Mouse (Mus musculus): ENCODE measurements at regions not wholly inside any gene's neighbourhood (a gene's known extent, or its start where the extent isn't known, plus 50 kb on each side); places are given as distances from the start of the nearest gene placed in this dataset.
A peak's percentile ranks its signal among the peaks of the same experiment; 100 is the strongest.

DNA sequence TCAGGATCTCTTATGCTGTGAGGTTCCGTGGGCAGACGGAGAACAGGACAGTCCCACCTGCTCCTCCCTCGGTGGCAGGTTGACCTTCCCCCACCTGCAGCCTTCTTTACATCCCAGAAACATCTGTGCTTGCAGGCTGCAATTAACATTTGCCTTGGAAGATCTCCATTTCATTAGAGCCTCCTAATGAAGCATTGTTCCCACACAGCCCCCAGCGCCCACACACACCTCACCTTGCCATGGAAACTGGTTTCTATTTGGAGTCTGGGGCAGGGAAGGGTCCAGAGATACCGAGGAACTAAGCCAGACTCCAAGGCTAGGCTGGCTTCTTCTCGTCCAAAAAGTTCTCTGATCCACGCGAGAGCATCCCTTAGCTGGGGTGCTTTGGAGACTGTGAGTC, 56.6 kb upstream of the Rpl38 start:
- Histone ChIP-seq H3K27me3 (ENCODE audit: control insufficient read depth, insufficient read depth, low read length) (no peaks in the 10 kb centered on the region), H3K4me2 (replicated peaks; ENCODE audit: low read depth, low read length, severe bottlenecking) (no peak overlapping the region), H3K4me1 (ENCODE audit: control insufficient read depth, insufficient read depth, low read length) (no peaks in the 10 kb centered on the region), H3K27ac (replicated peaks; ENCODE audit: low read depth, low read length) (no peak overlapping the region), H3K36me3 (ENCODE audit: control insufficient read depth, insufficient read depth, low read length) (no peaks in the 10 kb centered on the region), H3K9ac (ENCODE audit: low read depth, low read length, severe bottlenecking) (no peak overlapping the region), H3K9me3 (ENCODE audit: control insufficient read depth, low read length) (no peaks in the 10 kb centered on the region), H3K4me3 (replicated peaks; ENCODE audit: low read length) (no peak overlapping the region)
- TF ChIP-seq POLR2A (IDR thresholded peaks at IDR 0.05; ENCODE audit: borderline replicate concordance, extremely low read depth, insufficient read depth, insufficient read length) = no peak
- WGBS = 67% methylated on average over 8 of the region's 8 CpGs
- ATAC-seq (ENCODE audit: low FRiP score, low read depth) (no peak), DNase-seq (ENCODE audit: low spot score) (no peak)

DNA sequence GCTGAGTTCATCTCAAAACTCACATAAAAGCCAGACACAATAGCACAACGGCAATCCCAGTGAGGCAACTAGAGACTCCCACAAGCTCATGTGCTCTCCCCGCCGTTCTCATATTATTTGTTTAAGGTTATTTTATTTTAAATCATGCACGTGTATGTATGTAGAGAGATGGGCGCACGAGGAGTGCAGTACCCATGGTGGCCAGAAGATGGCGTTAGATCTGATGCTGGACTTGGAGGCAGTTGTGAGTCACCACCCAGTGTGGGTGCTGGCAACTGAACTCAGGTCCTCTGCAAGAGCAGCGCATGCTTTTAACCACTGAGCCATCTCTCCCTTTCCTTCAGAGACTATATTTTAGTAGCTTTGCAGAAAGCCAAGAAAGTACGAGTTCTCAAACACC, 60.3 kb upstream of the Rpl38 start:
- TF ChIP-seq POLR2A (IDR thresholded peaks at IDR 0.05; ENCODE audit: borderline replicate concordance, extremely low read depth, insufficient read depth, insufficient read length) = no peak
- no peaks in the 10 kb centered on the region for H3K36me3 ChIP-seq (ENCODE audit: control insufficient read depth, insufficient read depth, low read length)
- ATAC-seq (ENCODE audit: low FRiP score, low read depth) (no peak), DNase-seq (ENCODE audit: low spot score) (no peak)
- H3K4me2 ChIP-seq (replicated peaks; ENCODE audit: low read depth, low read length, severe bottlenecking) = no peak overlapping the region
- H3K9me3 ChIP-seq (ENCODE audit: control insufficient read depth, low read length) = peaks cover 5% of the 10 kb centered on the region; the same call in 1 of the 2 replicates
- H3K27me3 ChIP-seq (ENCODE audit: control insufficient read depth, insufficient read depth, low read length) = no peaks in the 10 kb centered on the region
- WGBS = 95% methylated on average over 9 of the region's 9 CpGs
- no peaks in the 10 kb centered on the region for H3K4me1 ChIP-seq (ENCODE audit: control insufficient read depth, insufficient read depth, low read length)
- no peak overlapping the region for H3K4me3 ChIP-seq (replicated peaks; ENCODE audit: low read length)
- no peak overlapping the region for H3K27ac ChIP-seq (replicated peaks; ENCODE audit: low read depth, low read length)
- H3K9ac ChIP-seq (ENCODE audit: low read depth, low read length, severe bottlenecking) = no peak overlapping the region

DNA sequence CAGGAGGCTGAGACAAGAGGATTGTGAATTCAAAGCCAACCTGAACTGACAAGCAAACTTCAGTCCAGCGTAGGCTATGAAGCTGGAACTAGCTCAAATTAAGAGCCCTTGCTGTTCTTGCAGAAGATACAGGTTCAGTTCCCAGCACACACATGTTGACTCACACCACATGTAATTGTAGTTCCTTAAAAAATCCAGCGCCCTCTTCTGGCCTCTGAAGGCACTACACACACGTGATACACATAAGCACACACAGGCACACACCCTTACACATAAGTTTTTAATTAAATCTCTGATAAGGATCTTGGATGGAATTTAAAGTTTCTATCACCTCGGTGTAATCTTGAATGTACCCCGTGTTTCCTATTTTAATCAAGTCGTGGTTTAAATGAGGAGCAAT, 65.2 kb upstream of the Rpl38 start:
- 75% methylated on average over 6 of the region's 6 CpGs for WGBS
- H3K4me3 ChIP-seq (replicated peaks; ENCODE audit: low read length) = no peak overlapping the region
- no peak for TF ChIP-seq POLR2A (IDR thresholded peaks at IDR 0.05; ENCODE audit: borderline replicate concordance, extremely low read depth, insufficient read depth, insufficient read length)
- H3K36me3 ChIP-seq (ENCODE audit: control insufficient read depth, insufficient read depth, low read length) = no peaks in the 10 kb centered on the region
- no peaks in the 10 kb centered on the region for H3K27me3 ChIP-seq (ENCODE audit: control insufficient read depth, insufficient read depth, low read length)
- peaks cover 6% of the 10 kb centered on the region; the same call in 1 of the 2 replicates for H3K9me3 ChIP-seq (ENCODE audit: control insufficient read depth, low read length)
- ATAC-seq (ENCODE audit: low FRiP score, low read depth) (no peak), DNase-seq (ENCODE audit: low spot score) (no peak)
- H3K27ac ChIP-seq (replicated peaks; ENCODE audit: low read depth, low read length) = no peak overlapping the region
- no peaks in the 10 kb centered on the region for H3K4me1 ChIP-seq (ENCODE audit: control insufficient read depth, insufficient read depth, low read length)
- no peak overlapping the region for H3K9ac ChIP-seq (ENCODE audit: low read depth, low read length, severe bottlenecking)
- no peak overlapping the region for H3K4me2 ChIP-seq (replicated peaks; ENCODE audit: low read depth, low read length, severe bottlenecking)

DNA sequence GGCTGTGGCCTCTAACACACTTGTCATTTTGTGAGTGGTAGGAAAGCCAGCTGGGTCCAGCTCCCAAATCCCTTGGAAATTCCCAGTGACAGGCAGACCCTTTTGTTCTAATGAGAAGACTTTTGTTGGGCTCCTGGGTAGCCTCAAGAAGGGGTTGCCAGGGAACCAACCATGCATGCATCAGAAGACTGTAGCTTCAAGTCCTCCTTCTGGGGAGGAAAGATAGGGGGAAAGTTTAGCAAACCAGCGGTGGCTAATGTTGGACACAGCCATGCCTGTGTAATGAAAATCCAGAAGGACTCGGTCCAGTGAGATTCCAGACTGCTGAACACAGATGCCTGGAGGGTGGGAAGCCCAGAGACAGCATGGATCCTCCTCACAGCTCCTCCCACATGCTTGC, 71.1 kb upstream of the Rpl38 start:
- 67% methylated on average over 2 of the region's 2 CpGs for WGBS
- no peaks in the 10 kb centered on the region for H3K4me1 ChIP-seq (ENCODE audit: control insufficient read depth, insufficient read depth, low read length)
- no peak overlapping the region for H3K4me3 ChIP-seq (replicated peaks; ENCODE audit: low read length)
- H3K4me2 ChIP-seq (replicated peaks; ENCODE audit: low read depth, low read length, severe bottlenecking) = no peak overlapping the region
- DNase-seq (ENCODE audit: low spot score) = no peak
- no peak overlapping the region for H3K9ac ChIP-seq (ENCODE audit: low read depth, low read length, severe bottlenecking)
- H3K9me3 ChIP-seq (ENCODE audit: control insufficient read depth, low read length) = no peaks in the 10 kb centered on the region
- no peaks in the 10 kb centered on the region for H3K36me3 ChIP-seq (ENCODE audit: control insufficient read depth, insufficient read depth, low read length)
- no peak for ATAC-seq (ENCODE audit: low FRiP score, low read depth)
- no peak for TF ChIP-seq POLR2A (IDR thresholded peaks at IDR 0.05; ENCODE audit: borderline replicate concordance, extremely low read depth, insufficient read depth, insufficient read length)
- H3K27ac ChIP-seq (replicated peaks; ENCODE audit: low read depth, low read length) = no peak overlapping the region
- no peaks in the 10 kb centered on the region for H3K27me3 ChIP-seq (ENCODE audit: control insufficient read depth, insufficient read depth, low read length)

DNA sequence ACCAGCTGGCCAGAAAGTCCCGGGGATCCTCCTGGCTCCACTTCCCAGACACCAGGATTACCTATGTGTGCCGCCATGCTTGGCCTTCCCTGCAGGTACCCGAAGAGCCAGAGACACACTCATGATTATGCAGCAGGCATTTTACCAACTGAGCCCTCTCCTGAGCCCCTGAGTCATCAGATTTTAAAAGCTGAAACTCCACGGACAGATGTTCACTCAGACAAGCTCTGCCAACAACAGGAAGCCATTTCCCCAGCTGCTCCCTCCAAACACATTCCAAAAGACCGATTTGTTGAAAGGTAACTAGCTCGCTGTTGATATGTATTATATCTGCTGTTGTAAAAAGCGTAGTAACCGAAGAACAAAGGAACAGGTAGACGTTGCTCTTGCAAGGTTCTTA, 75.4 kb upstream of the Rpl38 start:
- DNase-seq (ENCODE audit: low spot score) = peak; percentile 35
- Histone ChIP-seq H3K9me3 (ENCODE audit: control insufficient read depth, low read length) (no peaks in the 10 kb centered on the region), H3K27ac (replicated peaks; ENCODE audit: low read depth, low read length) (no peak overlapping the region)

DNA sequence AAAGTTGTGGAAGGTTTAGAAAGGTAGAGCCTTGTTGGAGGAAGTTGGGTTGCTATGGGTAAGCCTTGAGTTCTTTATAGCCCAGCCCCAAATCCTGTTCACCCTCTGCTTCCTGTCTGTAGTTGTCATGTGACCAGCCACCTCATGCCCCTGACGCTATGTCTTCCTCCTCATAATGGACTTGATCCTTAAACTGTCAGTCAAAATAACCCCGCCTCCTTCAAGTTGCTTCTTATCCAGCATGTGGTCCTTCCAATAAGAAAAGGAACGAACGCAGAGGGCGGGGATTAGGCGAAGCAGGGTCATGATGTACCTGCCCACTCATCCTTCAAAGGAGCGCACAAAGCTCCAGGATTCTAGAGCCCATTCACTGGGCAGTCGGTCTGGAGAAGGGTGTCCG, 79.8 kb upstream of the Rpl38 start:
- Histone ChIP-seq H3K4me3 (replicated peaks; ENCODE audit: low read length) (no peak overlapping the region), H3K9me3 (ENCODE audit: control insufficient read depth, low read length) (no peaks in the 10 kb centered on the region), H3K4me1 (ENCODE audit: control insufficient read depth, insufficient read depth, low read length) (no peaks in the 10 kb centered on the region), H3K4me2 (replicated peaks; ENCODE audit: low read depth, low read length, severe bottlenecking) (no peak overlapping the region), H3K27ac (replicated peaks; ENCODE audit: low read depth, low read length) (no peak overlapping the region), H3K9ac (ENCODE audit: low read depth, low read length, severe bottlenecking) (no peak overlapping the region), H3K27me3 (ENCODE audit: control insufficient read depth, insufficient read depth, low read length) (no peaks in the 10 kb centered on the region), H3K36me3 (ENCODE audit: control insufficient read depth, insufficient read depth, low read length) (no peaks in the 10 kb centered on the region)
- DNase-seq (ENCODE audit: low spot score) (no peak), ATAC-seq (ENCODE audit: low FRiP score, low read depth) (no peak)
- TF ChIP-seq POLR2A (IDR thresholded peaks at IDR 0.05; ENCODE audit: borderline replicate concordance, extremely low read depth, insufficient read depth, insufficient read length) = no peak
- WGBS = 74% methylated on average over 9 of the region's 9 CpGs

More for the DNA sequence above, 75.4 kb upstream of the Rpl38 start:
- Histone ChIP-seq H3K36me3 (ENCODE audit: control insufficient read depth, insufficient read depth, low read length) (no peaks in the 10 kb centered on the region), H3K4me2 (replicated peaks; ENCODE audit: low read depth, low read length, severe bottlenecking) (no peak overlapping the region), H3K27me3 (ENCODE audit: control insufficient read depth, insufficient read depth, low read length) (no peaks in the 10 kb centered on the region), H3K9ac (ENCODE audit: low read depth, low read length, severe bottlenecking) (no peak overlapping the region), H3K4me3 (replicated peaks; ENCODE audit: low read length) (no peak overlapping the region), H3K4me1 (ENCODE audit: control insufficient read depth, insufficient read depth, low read length) (no peaks in the 10 kb centered on the region)
- ATAC-seq (ENCODE audit: low FRiP score, low read depth) = no peak
- 46% methylated on average over 9 of the region's 9 CpGs for WGBS
- no peak for TF ChIP-seq POLR2A (IDR thresholded peaks at IDR 0.05; ENCODE audit: borderline replicate concordance, extremely low read depth, insufficient read depth, insufficient read length)
